Mouse (Mus musculus): Measurements from ENCODE around the gene Fancg. TPM values are rescaled to one million over a fixed set of nuclear protein-coding genes. Genes with fewer than 3 reads are reported as not detected.

The Fancg gene
- total and polyA plus RNA-seq, 3 experiments: 11.4 to 24.6 TPM; not detected in 1

DNA sequence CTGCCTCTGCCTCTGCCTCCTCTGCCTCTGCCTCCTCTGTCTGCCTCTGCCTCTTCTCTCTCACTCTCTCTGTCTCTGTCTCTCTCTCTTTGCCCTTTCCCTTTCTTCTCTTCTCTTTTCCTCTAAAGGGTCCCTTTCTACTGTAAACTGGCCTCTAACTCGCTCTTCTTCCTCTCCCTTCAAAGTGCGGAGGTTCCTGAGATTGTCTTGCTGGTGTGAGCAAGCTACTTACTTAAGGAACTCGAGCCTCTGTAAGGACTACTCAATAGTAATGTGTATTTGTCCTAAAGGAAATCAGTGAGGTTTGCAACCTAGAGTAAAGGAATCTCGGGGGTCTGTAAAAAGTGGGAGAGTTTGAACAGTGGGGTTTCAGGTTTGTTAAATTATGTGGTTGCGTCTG lies 36.3 kb upstream of the Fancg start:
- Histone ChIP-seq H3K4me3 (ENCODE audit: control insufficient read depth in 1 of 2, insufficient read depth in 1 of 2, low read depth in 2 of 2, low read length in 2 of 2) (peak overlapping the region; percentile 46 to 62), H3K9me3 (replicated peaks; ENCODE audit: insufficient read depth, low read length) (no peaks in the 10 kb centered on the region), H3K4me1 (ENCODE audit: control insufficient read depth in 1 of 2, insufficient read depth in 2 of 2, low read length in 2 of 2) (peaks cover 5 to 24% of the 10 kb centered on the region in 2 experiments), H3K9ac (ENCODE audit: control insufficient read depth, low read depth, low read length, poor library complexity, severe bottlenecking) (peak overlapping the region; percentile 54), H3K36me3 (ENCODE audit: control insufficient read depth in 1 of 2, insufficient read depth in 2 of 2, low read length in 2 of 2) (peaks cover 0 to 9% of the 10 kb centered on the region in 2 experiments; a peak in 2 of 4 replicates), H3K79me2 (ENCODE audit: control insufficient read depth, insufficient read depth, low read length, poor library complexity) (no peaks in the 10 kb centered on the region), H3K27me3 (ENCODE audit: control insufficient read depth in 1 of 2, insufficient read depth in 2 of 2, low read length in 2 of 2) (no peaks in the 10 kb centered on the region), H3K27ac (ENCODE audit: control insufficient read depth, low read depth, low read length) (peak overlapping the region; percentile 24; the same call in 1 of the 2 replicates)
- peak; percentile 46 for DNase-seq (ENCODE audit: low read depth, low spot score)
- no peak for TF ChIP-seq HCFC1 (IDR thresholded peaks at IDR 0.05; ENCODE audit: low read depth, low read length)

- Histone ChIP-seq H3K4me1 (ENCODE audit: control insufficient read depth in 1 of 2, insufficient read depth in 2 of 2, low read length in 2 of 2) (peaks cover 7 to 29% of the 10 kb centered on the region in 2 experiments), H3K4me3 (ENCODE audit: control insufficient read depth in 1 of 2, insufficient read depth in 1 of 2, low read depth in 2 of 2, low read length in 2 of 2) (peak within 1 kb of the TSS; percentile 53 to 80), H3K9me3 (replicated peaks; ENCODE audit: insufficient read depth, low read length) (no peaks in the 10 kb centered on the region), H3K27me3 (ENCODE audit: control insufficient read depth in 1 of 2, insufficient read depth in 2 of 2, low read length in 2 of 2) (no peaks in the 10 kb centered on the region), H3K9ac (ENCODE audit: control insufficient read depth, low read depth, low read length, poor library complexity, severe bottlenecking) (peak within 1 kb of the TSS; percentile 54), H3K79me2 (ENCODE audit: control insufficient read depth, insufficient read depth, low read length, poor library complexity) (no peaks in the 10 kb centered on the region), H3K27ac (ENCODE audit: control insufficient read depth, low read depth, low read length) (peak within 1 kb of the TSS; percentile 34), H3K36me3 (ENCODE audit: control insufficient read depth in 1 of 2, insufficient read depth in 2 of 2, low read length in 2 of 2) (peaks cover 0 to 13% of the 10 kb centered on the region in 2 experiments; a peak in 2 of 4 replicates)
- peak; percentile 97 for DNase-seq (ENCODE audit: low read depth, low spot score)
- no peak for TF ChIP-seq POLR2A (IDR thresholded peaks at IDR 0.05; ENCODE audit: control insufficient read depth in 1 of 2, insufficient read depth in 1 of 2, low read depth in 1 of 2, low read length in 2 of 2, poor library complexity in 1 of 2)
- TF ChIP-seq TBP (IDR thresholded peaks at IDR 0.05; ENCODE audit: low read depth, low read length): no peak
- TF ChIP-seq E2F4 (IDR thresholded peaks at IDR 0.05; ENCODE audit: borderline replicate concordance, low read depth, low read length): no peak; the same call in 1 of the 2 replicates
- no peak for TF ChIP-seq TAL1 (IDR thresholded peaks at IDR 0.05; ENCODE audit: low read length)
- TF ChIP-seq ZC3H11A (IDR thresholded peaks at IDR 0.05; ENCODE audit: low read depth, low read length): no peak
- TF ChIP-seq UBTF (IDR thresholded peaks at IDR 0.05; ENCODE audit: borderline replicate concordance, insufficient read depth, low read depth, low read length): no peak
- TF ChIP-seq SIN3A (IDR thresholded peaks at IDR 0.05; ENCODE audit: low read length): peak; percentile 94
- TF ChIP-seq MYB (IDR thresholded peaks at IDR 0.05; ENCODE audit: low read depth, low read length): no peak
- peak; percentile 64 for TF ChIP-seq HCFC1 (IDR thresholded peaks at IDR 0.05; ENCODE audit: low read depth, low read length)
- TF ChIP-seq MXI1 (IDR thresholded peaks at IDR 0.05; ENCODE audit: low read depth, low read length): peak; percentile 97
- 0 out of 2 replicates have a peak, but pooled peaks have one; percentile 15 for TF ChIP-seq NELFE (IDR thresholded peaks at IDR 0.05; ENCODE audit: low read depth, low read length)
- TF ChIP-seq MAZ (IDR thresholded peaks at IDR 0.05; ENCODE audit: low read depth, low read length): peak; percentile 14; the same call in 1 of the 2 replicates
- TF ChIP-seq MAFK (IDR thresholded peaks at IDR 0.05; ENCODE audit: borderline replicate concordance, low read depth, low read length): no peak
- no peak for TF ChIP-seq POLR2AphosphoS2 (IDR thresholded peaks at IDR 0.05; ENCODE audit: low read length)
- peak; percentile 20; the same call in 1 of the 2 replicates for TF ChIP-seq ETS1 (IDR thresholded peaks at IDR 0.05; ENCODE audit: low read depth, low read length)
- peak; percentile 93 for TF ChIP-seq MAX (IDR thresholded peaks at IDR 0.05; ENCODE audit: low read length)
- TF ChIP-seq MYC (IDR thresholded peaks at IDR 0.05; ENCODE audit: low read depth, low read length): peak; percentile 51; the same call in 1 of the 2 replicates
- no peak for TF ChIP-seq ZMIZ1 (IDR thresholded peaks at IDR 0.05; ENCODE audit: low read depth, low read length)
- no peak for TF ChIP-seq GATA1 (IDR thresholded peaks at IDR 0.05; ENCODE audit: low read depth, low read length)
- peak; percentile 88 for TF ChIP-seq BHLHE40 (IDR thresholded peaks at IDR 0.05; ENCODE audit: borderline replicate concordance, low read depth, low read length)
- TF ChIP-seq NRF1 (IDR thresholded peaks at IDR 0.05; ENCODE audit: insufficient read depth, low read depth, low read length, poor library complexity, severe bottlenecking): peak; percentile 83
- peak; percentile 83 for TF ChIP-seq USF1 (IDR thresholded peaks at IDR 0.05; ENCODE audit: low read depth, low read length)
- TF ChIP-seq USF2 (IDR thresholded peaks at IDR 0.05; ENCODE audit: borderline replicate concordance in 1 of 2, insufficient read depth in 1 of 2, low read depth in 1 of 2, low read length in 2 of 2): 0 out of 4 replicates have a peak, but pooled peaks of 1 of the 2 experiments have one; percentile 18
- no peak for TF ChIP-seq RCOR1 (IDR thresholded peaks at IDR 0.05; ENCODE audit: low read depth, low read length)
- TF ChIP-seq GABPA (IDR thresholded peaks at IDR 0.05; ENCODE audit: low read depth, low read length): no peak
- no peak for TF ChIP-seq TCF12 (IDR thresholded peaks at IDR 0.05; ENCODE audit: low read depth, low read length)
- no peak for TF ChIP-seq MEF2A (IDR thresholded peaks at IDR 0.05; ENCODE audit: extremely low read depth, insufficient replicate concordance, low read depth, low read length, poor library complexity, severe bottlenecking)
- no peak for TF ChIP-seq CTCF (IDR thresholded peaks at IDR 0.05 in 2 of 3, conservative IDR thresholded peaks at IDR 0.05 in 1 of 3; ENCODE audit: control insufficient read depth in 1 of 3, insufficient read depth in 1 of 3, low read depth in 2 of 3, low read length in 3 of 3, poor library complexity in 1 of 3, severe bottlenecking in 1 of 3)
- no peak for TF ChIP-seq POLR2AphosphoS5 (IDR thresholded peaks at IDR 0.05; ENCODE audit: borderline replicate concordance, low read depth, low read length)
Measured at GRCm38 (mm10) chr4:43045659-43046302, 35.5 kb upstream of the Fancg start, which contains the start of gene Fam214b. TSS of gene Fam214b (minus strand) at chr4:43046220.
